Mouse (Mus musculus): ENCODE data around the gene S100a1.

S100a1 gene

GRCm38 (mm10) chr3:90513796-90514590 lies at the start of gene S100a1, which contains the start of gene S100a13:
TSS of gene S100a1 (minus strand) at chr3:90514392.
TSS of gene S100a13 (plus strand) at chr3:90514435.
- in situ Hi-C loops (cut with MboI; ENCODE audit: unreplicated experiment in 2 of 2): no loop called here

GRCm38 (mm10) chr3:90560008-90560628 lies 45.9 kb upstream of the S100a1 start, which contains the start of gene S100a3:
TSS of gene S100a3 (plus strand) at chr3:90560578.
- in situ Hi-C loops (cut with MboI; ENCODE audit: unreplicated experiment in 2 of 2): no loop called here

GRCm38 (mm10) chr3:90555954-90556353 lies 41.8 kb upstream of the S100a1 start:
- in situ Hi-C loops (cut with MboI; ENCODE audit: unreplicated experiment in 2 of 2): no loop called here

DNA sequence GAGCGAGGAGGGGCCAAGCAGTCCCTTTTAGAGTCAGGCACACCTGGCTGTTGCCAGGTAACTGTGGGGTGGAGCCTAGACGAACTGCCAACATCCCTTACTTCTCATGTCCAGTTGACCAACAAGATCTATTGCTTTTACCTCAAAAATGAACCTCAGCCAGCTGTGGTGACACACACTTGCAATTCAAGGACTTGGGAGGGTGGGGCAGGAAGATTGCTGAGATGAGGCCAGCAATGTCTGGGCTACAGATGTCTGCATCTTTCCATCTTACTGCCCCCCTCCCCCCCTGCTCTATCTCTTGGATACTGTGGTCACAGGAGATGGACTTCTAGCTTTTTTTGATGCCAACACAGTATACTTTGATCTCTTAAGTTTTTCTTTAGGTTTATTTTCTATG lies 38.0 kb upstream of the S100a1 start:
- in situ Hi-C loops (cut with MboI; ENCODE audit: unreplicated experiment in 2 of 2): no loop called here

DNA sequence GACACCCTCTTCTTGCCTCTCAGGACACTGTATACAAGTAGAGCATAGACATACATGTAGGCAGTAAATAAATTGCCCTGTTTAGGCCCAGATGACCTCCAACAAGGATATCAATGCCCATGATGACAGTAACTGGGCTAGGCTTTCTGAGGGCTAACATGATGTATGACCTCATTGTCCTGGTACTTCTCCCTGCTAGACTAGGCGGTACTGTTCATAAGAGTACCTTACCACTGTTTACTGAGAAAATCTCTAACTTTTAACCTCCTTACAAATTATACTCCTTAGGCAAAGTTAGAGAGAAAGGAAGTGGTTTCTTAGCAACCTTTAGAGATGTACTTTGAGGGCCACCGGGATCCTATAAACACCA lies 36.2 kb upstream of the S100a1 start:
- in situ Hi-C loops (cut with MboI; ENCODE audit: unreplicated experiment in 2 of 2): no loop called here

DNA sequence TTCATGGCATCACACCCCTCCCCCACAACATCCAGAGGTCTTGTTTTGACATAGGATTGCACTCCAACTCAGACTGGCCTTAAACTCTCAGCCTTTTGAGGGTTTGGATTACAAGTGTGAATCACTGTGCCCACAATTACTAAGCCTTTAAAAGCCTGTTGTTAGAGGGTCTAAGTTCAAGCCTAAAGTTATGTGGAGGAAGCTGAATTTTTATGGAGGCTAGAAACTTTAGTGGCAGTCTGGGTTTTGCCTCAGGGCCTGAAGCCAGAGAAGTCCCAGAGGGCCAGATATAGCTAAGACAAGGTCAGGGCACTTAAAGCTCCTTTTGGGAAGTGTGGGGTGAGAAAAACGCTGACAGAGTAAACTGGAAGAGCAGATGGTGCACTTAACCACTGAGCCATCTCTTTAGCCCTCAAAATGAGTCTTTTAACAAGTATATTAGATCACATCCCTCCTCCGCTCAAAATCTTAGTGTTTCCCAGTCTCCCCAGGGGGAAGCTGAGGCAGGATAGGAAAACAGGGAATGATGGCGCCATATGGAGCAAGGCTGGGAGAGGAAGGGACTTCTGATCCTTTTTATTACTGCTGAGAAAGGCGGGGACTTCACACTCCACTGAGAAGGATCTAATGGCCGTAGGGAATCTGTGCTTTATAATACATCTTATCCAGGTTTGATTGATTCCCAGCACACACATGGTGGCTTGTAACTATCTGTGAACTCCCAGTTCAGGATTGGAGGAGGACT lies 35.7 kb upstream of the S100a1 start:
- in situ Hi-C loops (cut with MboI; ENCODE audit: unreplicated experiment in 2 of 2): no loop called here

GRCm38 (mm10) chr3:90540904-90541303 lies 26.7 kb upstream of the S100a1 start:
- in situ Hi-C loops (cut with MboI; ENCODE audit: unreplicated experiment in 2 of 2): no loop called here

- in situ Hi-C loops (cut with MboI; ENCODE audit: unreplicated experiment in 2 of 2): no loop called here
Observed at GRCm38 (mm10) chr3:90537905-90538296, 23.7 kb upstream of the S100a1 start.

DNA sequence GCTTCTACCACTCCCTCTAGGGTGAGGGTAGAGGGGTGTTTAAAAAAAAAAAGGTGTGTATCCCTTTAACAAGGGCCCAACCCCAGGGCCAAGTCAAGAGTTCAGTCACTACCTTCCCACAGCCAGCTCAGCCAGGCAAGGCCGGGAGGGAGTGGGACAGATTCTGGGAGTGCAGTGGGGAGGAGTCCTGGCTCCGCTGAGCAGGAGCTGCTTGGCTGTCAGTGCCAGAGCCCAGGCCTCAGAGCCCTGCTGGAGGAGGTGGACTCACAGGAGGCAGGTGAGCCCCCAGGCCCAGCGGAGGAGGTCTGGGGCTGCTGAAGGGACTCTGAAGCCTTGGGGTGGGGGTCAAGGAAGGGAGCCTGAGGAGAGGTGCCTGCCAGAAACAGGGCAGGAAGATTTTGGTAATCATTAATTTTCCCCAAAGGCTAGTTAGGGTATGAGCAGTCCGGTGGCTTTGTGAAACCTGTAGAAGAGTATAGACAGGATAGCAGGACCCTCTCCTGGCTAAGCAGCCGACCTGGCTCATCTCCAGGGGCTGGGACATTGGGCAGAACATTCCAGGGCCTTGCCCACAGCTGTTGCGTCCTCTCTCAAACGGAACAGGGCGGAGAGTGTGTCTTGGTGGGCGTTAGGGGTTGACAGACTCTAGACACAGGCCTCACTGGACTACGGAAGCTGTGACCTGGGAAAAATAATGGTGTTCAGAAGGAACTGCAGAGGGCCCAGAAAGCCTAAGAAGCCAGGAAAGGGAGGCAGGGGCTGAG lies 23.1 kb upstream of the S100a1 start, which contains the start of gene S100a16:
S100a16 (plus strand) TSS at position 114 of the 764 bp plus-strand sequence.
- in situ Hi-C loops (cut with MboI; ENCODE audit: unreplicated experiment in 2 of 2): no loop called here

GRCm38 (mm10) chr3:90535446-90535845 lies 21.3 kb upstream of the S100a1 start:
- in situ Hi-C loops (cut with MboI; ENCODE audit: unreplicated experiment in 2 of 2): no loop called here

DNA sequence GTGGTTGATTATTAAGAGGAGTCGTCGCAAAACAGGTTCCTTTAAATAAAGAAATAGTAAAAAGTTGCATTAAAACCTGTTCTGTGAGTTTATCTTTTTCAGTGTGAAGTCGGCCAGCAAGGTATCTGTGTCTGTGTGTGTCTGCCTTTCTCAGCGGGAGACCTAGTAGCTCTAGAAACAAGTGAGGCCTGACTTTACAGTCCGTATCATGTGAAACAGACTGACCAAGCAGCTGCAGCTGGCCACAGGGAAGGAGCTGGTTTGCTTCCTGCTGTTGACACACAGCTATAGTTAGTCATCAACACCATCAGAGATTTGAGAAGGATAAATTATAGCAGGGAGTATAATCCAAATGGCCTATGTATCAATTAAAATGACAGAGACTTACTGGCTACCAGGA lies 17.5 kb upstream of the S100a1 start:
- in situ Hi-C loops (cut with MboI; ENCODE audit: unreplicated experiment in 2 of 2): no loop called here

DNA sequence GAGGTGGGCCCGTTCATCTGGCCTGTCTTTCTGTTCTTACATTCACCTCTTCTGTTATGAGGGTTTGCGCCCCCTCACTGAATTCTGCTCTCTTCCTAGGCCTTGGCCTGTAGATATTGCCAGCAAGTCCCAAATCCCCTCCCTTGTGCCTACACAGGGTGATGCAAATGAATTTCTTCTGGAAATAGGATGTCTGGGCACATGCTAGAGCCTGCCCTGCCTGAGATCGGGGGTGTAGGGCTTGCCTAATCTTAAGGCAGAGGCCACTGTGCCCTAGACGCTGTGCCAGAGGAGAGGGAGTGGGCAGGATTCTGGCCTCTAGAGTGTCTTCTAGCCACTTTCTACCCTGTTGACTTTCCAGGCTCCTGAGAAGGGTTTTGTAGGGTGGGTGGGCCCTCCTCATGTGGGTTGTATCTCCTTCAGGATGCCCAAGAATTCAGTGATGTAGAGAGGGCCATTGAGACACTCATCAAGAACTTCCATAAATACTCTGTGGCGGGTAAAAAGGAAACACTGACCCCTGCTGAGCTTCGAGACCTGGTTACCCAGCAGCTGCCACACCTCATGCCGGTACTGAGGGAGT lies 13.2 kb upstream of the S100a1 start:
- in situ Hi-C loops (cut with MboI; ENCODE audit: unreplicated experiment in 2 of 2): no loop called here

DNA sequence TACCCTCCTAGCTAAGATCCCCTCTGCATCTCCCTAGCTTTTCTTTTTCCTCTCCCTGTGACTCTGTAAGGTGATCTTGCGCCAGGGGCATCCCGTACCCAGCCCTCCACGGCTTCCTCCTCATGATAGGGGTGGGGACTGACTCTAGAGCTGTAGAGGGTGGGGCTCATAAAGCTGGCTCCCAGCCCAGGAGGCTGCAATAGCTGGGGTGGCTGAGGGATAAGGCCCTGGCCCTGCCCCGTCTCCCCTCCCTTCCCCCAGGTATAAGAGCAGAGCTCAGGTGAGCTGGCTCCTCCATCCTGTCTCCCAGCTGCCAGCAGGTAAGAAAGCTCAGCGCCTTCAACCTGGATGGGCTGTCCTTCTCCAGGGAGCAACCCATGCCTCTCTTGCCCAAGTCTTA lies 12.4 kb upstream of the S100a1 start, which contains the start of gene S100a14:
S100a14 (plus strand) TSS at position 277 of the 400 bp plus-strand sequence.
- in situ Hi-C loops (cut with MboI; ENCODE audit: unreplicated experiment in 2 of 2): no loop called here

DNA sequence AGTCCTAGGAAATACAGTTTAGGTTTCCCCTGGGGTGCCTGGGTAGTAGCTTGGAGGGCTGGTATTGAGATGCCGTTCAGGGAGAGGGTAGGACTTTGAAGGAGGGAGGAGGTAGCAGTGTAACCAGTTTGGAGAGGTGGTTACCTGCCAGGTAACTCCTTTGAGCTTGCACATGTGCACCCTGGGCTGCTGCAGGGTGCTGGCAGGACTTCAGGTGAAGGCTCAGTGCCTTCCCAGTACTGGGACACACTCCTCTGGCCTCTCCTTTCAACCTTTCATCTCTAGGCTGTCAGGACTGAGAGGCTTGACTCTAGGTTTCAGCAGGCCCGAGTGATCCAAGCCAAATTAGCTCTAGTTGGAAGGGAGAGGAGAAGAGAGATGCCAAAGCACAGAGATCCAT lies 11.9 kb upstream of the S100a1 start:
- in situ Hi-C loops (cut with MboI; ENCODE audit: unreplicated experiment in 2 of 2): no loop called here

- in situ Hi-C loops (cut with MboI; ENCODE audit: unreplicated experiment in 2 of 2): no loop called here
Observed at GRCm38 (mm10) chr3:90525421-90525820, 11.2 kb upstream of the S100a1 start.

DNA sequence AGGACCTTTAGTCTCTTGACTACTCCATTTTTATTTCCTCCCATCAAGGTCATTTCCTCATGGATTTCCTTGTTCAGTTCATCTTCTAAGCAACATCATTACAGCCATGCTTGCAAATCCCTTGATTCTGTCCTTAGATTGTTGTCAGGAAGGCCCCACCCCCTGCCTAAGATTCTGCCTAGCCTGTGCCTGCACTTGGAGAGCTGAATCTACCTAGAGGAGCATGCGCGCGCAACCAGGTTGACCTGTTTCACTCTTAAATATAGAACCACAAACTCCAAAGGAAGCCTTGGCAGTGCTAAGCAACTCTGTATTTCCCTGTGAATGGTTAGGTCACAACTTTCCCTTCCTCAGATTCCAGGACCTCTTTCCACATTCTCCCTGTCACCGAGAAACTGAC lies 3.5 kb upstream of the S100a1 start:
- in situ Hi-C loops (cut with MboI; ENCODE audit: unreplicated experiment in 2 of 2): no loop called here

GRCm38 (mm10) chr3:90515789-90516188 lies 1.6 kb upstream of the S100a1 start:
- in situ Hi-C loops (cut with MboI; ENCODE audit: unreplicated experiment in 2 of 2): no loop called here

- in situ Hi-C loops (cut with MboI; ENCODE audit: unreplicated experiment in 2 of 2): no loop called here
Observed at GRCm38 (mm10) chr3:90515242-90515641, 1.1 kb upstream of the S100a1 start.

DNA sequence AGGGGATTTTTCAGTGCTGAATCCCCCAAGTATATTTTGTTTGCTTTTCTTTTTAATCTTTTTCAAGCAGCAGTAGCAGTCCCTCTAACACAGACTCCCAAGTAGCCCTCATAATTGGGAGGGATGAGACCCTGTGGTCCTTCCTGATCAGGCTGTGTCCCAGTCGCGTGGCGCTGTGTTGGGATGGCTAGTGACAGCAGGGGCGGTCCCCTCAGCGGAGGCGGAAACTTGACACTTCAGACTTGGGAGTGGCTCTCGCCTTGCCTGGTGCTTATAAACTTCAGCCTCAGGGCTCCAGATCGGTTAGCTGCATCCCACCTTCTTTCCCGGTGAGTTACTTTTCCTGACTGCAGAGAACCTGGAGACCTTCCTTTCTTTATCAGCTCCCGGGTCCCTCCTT lies 499 bp upstream of the S100a1 start:
- in situ Hi-C loops (cut with MboI; ENCODE audit: unreplicated experiment in 2 of 2): no loop called here

GRCm38 (mm10) chr3:90512948-90513642 lies 1.1 kb downstream of the S100a1 start:
- in situ Hi-C loops (cut with MboI; ENCODE audit: unreplicated experiment in 2 of 2): no loop called here

Data from v-Abl transformed pro-B cells (cell line).